Mouse (Mus musculus) thymus, postnatal 36 days (tissue): ENCODE measurements around the gene Cgrrf1.

ENCODE experiments used
- DNase-seq, 2 experiments: peaks; one replicate each; pipeline ENCODE4 v3.0.0; 2022; ENCODE audit warnings: mixed read lengths in 2 of 2

Gene Cgrrf1

DNA sequence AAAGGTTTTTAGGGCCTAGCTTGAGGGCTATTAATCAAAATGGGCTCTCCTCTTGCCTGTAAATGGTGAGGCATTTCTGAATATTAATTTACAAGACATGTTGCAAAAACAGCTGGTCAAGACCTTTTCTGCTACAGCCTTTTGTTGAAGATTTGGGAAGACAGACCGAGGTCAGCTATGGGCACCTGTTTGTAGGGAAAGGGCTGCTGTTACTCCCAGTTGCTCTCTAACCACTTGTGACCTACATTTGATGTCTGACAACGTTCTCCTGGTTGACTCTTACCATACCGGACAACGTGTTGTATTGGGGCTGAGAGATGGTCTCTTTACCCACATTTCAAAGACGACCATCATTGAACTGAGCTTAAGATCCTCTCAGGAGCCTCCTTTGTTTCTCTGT is 66.0 kb downstream of the Cgrrf1 start:
- DNase-seq, result no peak

DNA sequence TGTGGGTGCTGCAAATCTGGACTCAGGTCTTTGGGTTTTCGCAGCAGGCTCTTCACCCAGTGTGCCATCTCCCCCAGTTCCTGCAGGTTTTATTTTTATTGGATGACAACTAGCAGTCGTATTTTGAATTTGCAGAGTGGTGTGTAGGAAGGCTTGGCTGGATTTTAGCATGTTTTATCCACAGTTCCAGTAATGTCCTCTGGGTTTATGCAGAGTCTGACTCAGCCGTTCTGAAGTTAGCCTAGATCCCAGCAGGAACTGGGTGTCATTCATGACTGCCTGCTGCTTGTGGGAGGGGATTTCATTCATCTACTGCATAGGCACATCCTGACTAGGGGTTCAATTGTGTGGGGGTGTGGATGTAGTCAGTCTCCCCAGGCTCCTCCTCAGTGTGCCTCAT is 66.7 kb downstream of the Cgrrf1 start:
- DNase-seq, result no peak

DNA sequence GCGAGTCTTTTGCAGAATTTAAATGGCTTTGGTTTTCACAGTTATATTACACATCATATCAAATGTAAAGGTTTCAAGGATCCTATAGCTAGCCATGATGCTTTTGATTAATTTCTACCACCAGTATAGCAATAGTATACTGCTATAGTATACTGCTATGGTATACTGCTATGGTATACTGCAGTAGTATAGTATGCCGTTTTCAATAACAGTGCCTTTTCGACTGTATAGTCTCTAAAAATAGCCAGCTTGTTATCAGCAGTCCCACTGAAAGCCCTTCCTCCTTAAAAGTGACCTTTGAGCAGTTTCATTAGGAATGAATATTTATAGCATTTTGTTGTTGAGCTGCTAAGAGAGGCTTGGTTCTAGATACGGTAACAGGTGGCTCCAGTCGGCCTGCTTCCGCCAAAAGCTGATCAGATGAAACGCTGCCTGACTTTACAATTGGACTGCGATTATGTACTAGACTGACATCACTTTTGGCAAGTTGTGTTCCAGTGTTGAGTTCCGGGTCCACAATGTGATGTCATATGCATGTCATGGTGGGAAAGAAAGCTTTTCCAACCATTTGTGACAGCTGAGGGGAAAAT is 70.7 kb downstream of the Cgrrf1 start:
- no peak for DNase-seq
